Mouse (Mus musculus): ENCODE data around the gene Atp6v1a. TPM values are rescaled to one million over a fixed set of nuclear protein-coding genes. Genes with fewer than 3 reads are reported as not detected.

Gene Atp6v1a
- total RNA-seq (2014; fragmentation: Nextera tagmentation) (57.4 and 62.7 TPM in 2 replicates), total RNA-seq (2017) (158 and 174 TPM in 2 replicates), polyA plus RNA-seq (2012) (1.6 and 2.7 TPM in 2 replicates)

DNA sequence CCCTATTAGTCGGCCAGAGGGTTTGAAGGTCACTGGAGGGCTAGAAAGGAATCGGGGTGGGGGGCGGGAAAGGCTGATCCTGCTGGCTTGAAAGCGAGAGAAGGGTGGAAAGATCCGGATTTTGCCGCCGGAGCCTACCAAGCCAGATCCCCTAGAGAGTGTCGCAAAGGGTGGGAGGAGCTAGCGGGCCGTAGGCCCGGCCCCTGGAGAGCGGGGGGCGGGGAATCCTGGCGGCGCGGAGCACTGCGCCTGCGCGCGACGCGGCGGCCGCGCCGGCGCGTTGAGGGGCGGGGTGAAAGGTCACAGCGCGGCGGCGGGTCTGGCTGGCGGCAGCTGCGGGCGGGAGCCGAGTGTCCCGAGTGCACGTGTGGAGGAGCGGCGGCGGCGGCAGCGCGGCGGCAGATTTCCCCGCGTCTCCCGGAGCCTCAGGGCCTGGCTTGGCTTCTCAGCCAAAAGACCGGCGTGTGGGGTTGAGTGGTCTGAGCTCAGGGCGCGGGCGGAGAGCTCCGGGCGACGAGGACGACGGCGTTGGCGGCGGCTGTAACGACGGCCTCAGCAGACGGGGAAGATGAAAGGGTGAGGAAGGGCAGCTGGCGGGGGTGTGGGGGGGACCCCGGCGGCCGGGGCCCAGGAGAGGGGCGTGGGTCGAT lies at the start of gene Atp6v1a, which contains the start of gene Naa50:
Atp6v1a (minus strand) TSS at position 170 of the 650 bp plus-strand sequence.
Naa50 (plus strand) TSS at position 295 of the 650 bp plus-strand sequence.
- no peaks in the 10 kb centered on the region for H3K27me3 ChIP-seq (ENCODE audit: insufficient read depth, low read length)
- peaks cover 5% of the 10 kb centered on the region for H3K36me3 ChIP-seq (replicated peaks)
- no peak for TF ChIP-seq GATA1 (IDR thresholded peaks at IDR 0.05; ENCODE audit: borderline replicate concordance, low read length)
- no peak for TF ChIP-seq TAL1 (conservative IDR thresholded peaks at IDR 0.05; ENCODE audit: low read depth, low read length)
- no peak for TF ChIP-seq POLR2AphosphoS5 (IDR thresholded peaks at IDR 0.05; ENCODE audit: insufficient replicate concordance, low read depth, low read length)
- no peak for TF ChIP-seq CTCF (IDR thresholded peaks at IDR 0.05; ENCODE audit: low read depth, low read length)
- no peak for TF ChIP-seq GATA2 (IDR thresholded peaks at IDR 0.05; ENCODE audit: borderline replicate concordance, low read depth, low read length)
- peaks cover 37% of the 10 kb centered on the region for H3K4me1 ChIP-seq (ENCODE audit: insufficient read depth, low read depth, low read length)
- H3K9me3 ChIP-seq (replicated peaks): no peaks in the 10 kb centered on the region
- peak; percentile 36; the same call in 1 of the 2 replicates for ATAC-seq (ENCODE audit: extremely low read depth, insufficient number of reproducible peaks, low FRiP score, poor library complexity, severe bottlenecking)
- H3K4me3 ChIP-seq (ENCODE audit: low read depth, low read length): peak within 1 kb of the TSS; percentile 99
- peak; percentile 73 for DNase-seq (ENCODE audit: low spot score)

DNA sequence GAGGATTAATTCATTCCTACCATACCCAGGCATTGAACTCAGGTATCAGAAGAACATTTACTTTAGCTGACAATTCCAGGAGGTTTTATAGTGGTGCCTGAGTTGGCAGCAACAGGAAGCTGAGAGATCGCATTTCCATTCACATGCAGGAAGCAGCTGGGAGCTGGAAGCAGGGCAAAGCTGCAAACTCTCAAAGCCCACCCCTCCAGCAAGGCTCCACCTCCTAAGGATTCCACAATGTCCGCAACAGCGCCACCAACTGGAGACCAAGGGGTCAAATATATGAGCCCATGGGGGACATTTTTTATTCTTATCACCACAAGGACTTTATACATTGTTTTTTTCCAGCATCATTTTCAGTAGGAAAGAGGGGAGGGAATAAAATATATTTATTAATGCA lies 49.3 kb upstream of the Atp6v1a start:
- Histone ChIP-seq H3K27me3 (ENCODE audit: insufficient read depth, low read length) (no peaks in the 10 kb centered on the region), H3K36me3 (replicated peaks) (peaks cover 37% of the 10 kb centered on the region), H3K9me3 (replicated peaks) (peaks cover 5% of the 10 kb centered on the region), H3K4me1 (ENCODE audit: insufficient read depth, low read depth, low read length) (peaks cover 2% of the 10 kb centered on the region; the same call in 1 of the 2 replicates), H3K4me3 (ENCODE audit: low read depth, low read length) (no peak overlapping the region)
- DNase-seq (ENCODE audit: low spot score) (no peak), ATAC-seq (ENCODE audit: extremely low read depth, insufficient number of reproducible peaks, low FRiP score, poor library complexity, severe bottlenecking) (no peak)
- no peak for TF ChIP-seq POLR2AphosphoS5 (IDR thresholded peaks at IDR 0.05; ENCODE audit: insufficient replicate concordance, low read depth, low read length)
- no peak for TF ChIP-seq TAL1 (conservative IDR thresholded peaks at IDR 0.05; ENCODE audit: low read depth, low read length)
- no peak for TF ChIP-seq GATA2 (IDR thresholded peaks at IDR 0.05; ENCODE audit: borderline replicate concordance, low read depth, low read length)
- TF ChIP-seq GATA1 (IDR thresholded peaks at IDR 0.05; ENCODE audit: borderline replicate concordance, low read length): no peak
- TF ChIP-seq CTCF (IDR thresholded peaks at IDR 0.05; ENCODE audit: low read depth, low read length): no peak

DNA sequence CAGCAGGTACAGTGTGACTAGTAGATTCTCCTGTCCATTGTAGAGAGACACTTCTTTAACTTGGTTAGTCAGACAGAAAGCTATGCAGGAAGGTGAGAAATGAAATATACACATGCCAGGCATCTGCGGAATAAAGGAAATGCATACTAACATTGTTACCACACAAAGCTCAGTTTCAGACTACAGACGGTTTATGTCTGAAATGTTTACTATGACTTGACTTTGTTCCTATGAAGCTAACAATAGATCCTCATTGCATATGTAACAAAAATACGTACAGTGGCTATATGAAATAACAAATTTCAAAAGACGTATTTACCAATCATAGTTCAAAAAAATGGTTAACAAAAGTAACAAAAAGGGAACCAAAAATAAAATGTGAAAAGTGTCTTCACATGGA lies 47.7 kb upstream of the Atp6v1a start:
- TF ChIP-seq TAL1 (conservative IDR thresholded peaks at IDR 0.05; ENCODE audit: low read depth, low read length): no peak
- no peak for TF ChIP-seq CTCF (IDR thresholded peaks at IDR 0.05; ENCODE audit: low read depth, low read length)
- TF ChIP-seq POLR2AphosphoS5 (IDR thresholded peaks at IDR 0.05; ENCODE audit: insufficient replicate concordance, low read depth, low read length): no peak
- no peak for TF ChIP-seq GATA2 (IDR thresholded peaks at IDR 0.05; ENCODE audit: borderline replicate concordance, low read depth, low read length)
- TF ChIP-seq GATA1 (IDR thresholded peaks at IDR 0.05; ENCODE audit: borderline replicate concordance, low read length): no peak
- no peak for DNase-seq (ENCODE audit: low spot score)
- no peak for ATAC-seq (ENCODE audit: extremely low read depth, insufficient number of reproducible peaks, low FRiP score, poor library complexity, severe bottlenecking)
- H3K4me3 ChIP-seq (ENCODE audit: low read depth, low read length): no peak overlapping the region
- H3K27me3 ChIP-seq (ENCODE audit: insufficient read depth, low read length): no peaks in the 10 kb centered on the region
- H3K36me3 ChIP-seq (replicated peaks): peaks cover 34% of the 10 kb centered on the region
- peaks cover 5% of the 10 kb centered on the region for H3K9me3 ChIP-seq (replicated peaks)
- peaks cover 2% of the 10 kb centered on the region; the same call in 1 of the 2 replicates for H3K4me1 ChIP-seq (ENCODE audit: insufficient read depth, low read depth, low read length)

DNA sequence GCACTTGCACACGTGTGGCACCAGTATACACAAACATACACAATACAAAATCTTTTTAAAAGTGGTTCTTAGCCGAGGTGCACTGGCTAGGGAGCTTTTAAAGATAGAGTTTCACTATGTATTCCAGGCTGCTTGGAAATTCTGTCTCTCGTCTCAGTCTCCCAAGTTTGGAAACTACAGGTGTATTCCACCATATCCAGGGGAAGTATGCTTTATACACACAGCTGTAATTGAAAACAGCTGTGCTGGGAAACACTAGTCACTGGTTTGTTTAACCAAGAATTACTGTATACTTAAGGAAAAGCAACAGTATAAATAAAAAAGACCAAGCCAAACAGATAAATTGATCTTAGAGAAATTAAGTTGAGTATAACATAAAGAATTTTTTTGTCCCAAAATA lies 45.3 kb upstream of the Atp6v1a start:
- Histone ChIP-seq H3K4me3 (ENCODE audit: low read depth, low read length) (no peak overlapping the region), H3K4me1 (ENCODE audit: insufficient read depth, low read depth, low read length) (peaks cover 2% of the 10 kb centered on the region; the same call in 1 of the 2 replicates), H3K36me3 (replicated peaks) (peaks cover 37% of the 10 kb centered on the region), H3K27me3 (ENCODE audit: insufficient read depth, low read length) (no peaks in the 10 kb centered on the region), H3K9me3 (replicated peaks) (peaks cover 5% of the 10 kb centered on the region)
- no peak for ATAC-seq (ENCODE audit: extremely low read depth, insufficient number of reproducible peaks, low FRiP score, poor library complexity, severe bottlenecking)
- DNase-seq (ENCODE audit: low spot score): no peak
- TF ChIP-seq POLR2AphosphoS5 (IDR thresholded peaks at IDR 0.05; ENCODE audit: insufficient replicate concordance, low read depth, low read length) (no peak), TAL1 (conservative IDR thresholded peaks at IDR 0.05; ENCODE audit: low read depth, low read length) (no peak), GATA1 (IDR thresholded peaks at IDR 0.05; ENCODE audit: borderline replicate concordance, low read length) (no peak), GATA2 (IDR thresholded peaks at IDR 0.05; ENCODE audit: borderline replicate concordance, low read depth, low read length) (no peak), CTCF (IDR thresholded peaks at IDR 0.05; ENCODE audit: low read depth, low read length) (no peak)

DNA sequence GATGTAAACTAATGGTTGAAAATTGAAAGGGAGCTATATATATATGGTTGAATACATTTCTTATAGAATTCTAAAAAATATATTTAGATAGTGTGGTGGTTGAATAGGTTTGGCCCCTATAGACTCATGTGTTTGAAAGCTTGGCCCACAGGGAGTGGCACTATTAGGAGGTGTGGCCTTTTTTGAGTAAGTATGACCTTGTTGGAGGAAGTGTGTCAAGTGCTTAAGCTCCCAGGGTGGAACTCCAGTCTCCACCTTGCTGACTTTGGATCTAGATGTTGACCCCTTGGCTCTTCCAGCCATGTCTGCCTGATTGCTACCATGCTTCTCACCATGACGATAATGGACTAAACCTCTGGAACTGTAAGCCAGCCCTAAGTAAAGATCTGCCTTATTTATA lies 43.1 kb upstream of the Atp6v1a start:
- Histone ChIP-seq H3K27me3 (ENCODE audit: insufficient read depth, low read length) (no peaks in the 10 kb centered on the region), H3K4me1 (ENCODE audit: insufficient read depth, low read depth, low read length) (peaks cover 2% of the 10 kb centered on the region; the same call in 1 of the 2 replicates), H3K36me3 (replicated peaks) (peaks cover 44% of the 10 kb centered on the region), H3K4me3 (ENCODE audit: low read depth, low read length) (no peak overlapping the region), H3K9me3 (replicated peaks) (no peaks in the 10 kb centered on the region)
- DNase-seq (ENCODE audit: low spot score) (no peak), ATAC-seq (ENCODE audit: extremely low read depth, insufficient number of reproducible peaks, low FRiP score, poor library complexity, severe bottlenecking) (no peak)
- no peak for TF ChIP-seq POLR2AphosphoS5 (IDR thresholded peaks at IDR 0.05; ENCODE audit: insufficient replicate concordance, low read depth, low read length)
- no peak for TF ChIP-seq CTCF (IDR thresholded peaks at IDR 0.05; ENCODE audit: low read depth, low read length)
- TF ChIP-seq GATA1 (IDR thresholded peaks at IDR 0.05; ENCODE audit: borderline replicate concordance, low read length): no peak
- TF ChIP-seq GATA2 (IDR thresholded peaks at IDR 0.05; ENCODE audit: borderline replicate concordance, low read depth, low read length): no peak
- TF ChIP-seq TAL1 (conservative IDR thresholded peaks at IDR 0.05; ENCODE audit: low read depth, low read length): no peak

DNA sequence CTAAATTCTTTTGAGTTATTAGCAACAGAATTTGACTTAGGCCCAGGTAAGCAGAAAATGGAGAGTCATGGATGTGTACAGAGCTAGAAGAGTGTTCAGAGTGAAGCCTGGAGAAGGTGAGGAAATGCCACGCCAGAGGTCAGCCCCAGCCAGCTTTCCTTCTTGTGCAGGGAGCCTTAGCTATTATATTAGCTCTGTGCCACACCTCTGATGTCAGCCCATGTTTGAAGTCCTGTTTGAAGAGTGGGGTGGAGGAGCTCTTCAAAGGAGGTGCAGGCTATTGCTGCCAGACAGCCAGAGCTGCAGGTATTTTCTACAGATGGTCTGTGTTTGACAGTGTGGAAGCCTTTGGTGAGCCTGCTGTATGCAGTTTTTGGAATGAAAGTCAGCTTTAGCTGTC lies 39.0 kb upstream of the Atp6v1a start:
- H3K4me1 ChIP-seq (ENCODE audit: insufficient read depth, low read depth, low read length): peaks cover 28% of the 10 kb centered on the region
- peaks cover 37% of the 10 kb centered on the region for H3K36me3 ChIP-seq (replicated peaks)
- no peaks in the 10 kb centered on the region for H3K9me3 ChIP-seq (replicated peaks)
- ATAC-seq (ENCODE audit: extremely low read depth, insufficient number of reproducible peaks, low FRiP score, poor library complexity, severe bottlenecking): no peak
- no peaks in the 10 kb centered on the region for H3K27me3 ChIP-seq (ENCODE audit: insufficient read depth, low read length)
- no peak for TF ChIP-seq GATA2 (IDR thresholded peaks at IDR 0.05; ENCODE audit: borderline replicate concordance, low read depth, low read length)
- TF ChIP-seq CTCF (IDR thresholded peaks at IDR 0.05; ENCODE audit: low read depth, low read length): no peak
- no peak for TF ChIP-seq GATA1 (IDR thresholded peaks at IDR 0.05; ENCODE audit: borderline replicate concordance, low read length)
- TF ChIP-seq TAL1 (conservative IDR thresholded peaks at IDR 0.05; ENCODE audit: low read depth, low read length): no peak
- no peak for TF ChIP-seq POLR2AphosphoS5 (IDR thresholded peaks at IDR 0.05; ENCODE audit: insufficient replicate concordance, low read depth, low read length)
- no peak for DNase-seq (ENCODE audit: low spot score)
- no peak overlapping the region for H3K4me3 ChIP-seq (ENCODE audit: low read depth, low read length)

Data from G1E (cell line).